18 mouse cellular contexts compared by ENCODE assay signal in the genomic region with DNA sequence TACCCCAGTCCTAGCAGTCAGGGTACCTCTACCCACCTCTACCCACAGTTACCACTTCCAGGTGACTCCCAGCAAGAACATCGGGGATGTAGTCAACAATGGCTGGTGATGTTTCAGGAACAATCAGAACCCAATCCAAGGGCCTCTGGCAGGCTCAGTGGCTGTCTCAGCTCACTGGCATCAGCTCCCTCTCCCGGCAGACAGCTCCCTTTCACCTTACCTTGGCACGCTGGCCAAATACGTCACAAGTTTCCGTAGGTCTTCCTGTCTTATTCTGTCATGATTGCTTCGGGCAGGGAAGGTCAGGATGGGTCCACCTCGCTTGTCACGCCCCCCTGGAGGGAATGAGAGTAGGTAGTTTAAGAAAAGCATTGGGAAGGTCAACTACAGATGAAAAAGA.
DNase-seq lines count a peak whose midpoint lies in the region; ATAC-seq and TF ChIP-seq lines count a peak whose summit lies in the region.
"Had no signal": no experiment of that assay in that cellular context is flagged by ENCODE, and none has a peak within 500 bp of the region (broad histone marks: within the 10 kb centered on the region; RNA-seq: fewer than 3 reads in every experiment).

No protein-coding gene starts in this region.

- H3K4me2 ChIP-seq in kidney, embryonic 16.5 days (replicated peaks; ENCODE audit: low read depth, low read length): no peak overlapping the region
- H3K4me2 ChIP-seq: forebrain, embryonic 13.5 days; heart, embryonic 13.5 days; hindbrain, embryonic 15.5 days had no signal

- H3K36me3 ChIP-seq in heart, embryonic 10.5 days: no peaks in the 10 kb centered on the region; the same call in 1 of the 2 replicates
- H3K36me3 ChIP-seq in kidney, adult 2 months (ENCODE audit: control insufficient read depth, insufficient read depth, low read length): no peaks in the 10 kb centered on the region
- H3K36me3 ChIP-seq in kidney, embryonic 16.5 days (ENCODE audit: insufficient read depth, low read length): no peaks in the 10 kb centered on the region
- H3K36me3 ChIP-seq: heart, embryonic 13.5 days; hindbrain, embryonic 15.5 days had no signal

- H3K4me3 ChIP-seq in heart, embryonic 10.5 days: no peak overlapping the region
- no peak overlapping the region for H3K4me3 ChIP-seq in kidney, adult 2 months (ENCODE audit: insufficient read depth, low read depth, low read length)
- H3K4me3 ChIP-seq in kidney, embryonic 16.5 days (ENCODE audit: low read length): no peak overlapping the region
- H3K4me3 ChIP-seq: embryonic facial prominence, embryonic 10.5 days; forebrain, embryonic 13.5 days; heart, embryonic 13.5 days; hindbrain, embryonic 15.5 days had no signal

- H3K9ac ChIP-seq in kidney, embryonic 16.5 days (replicated peaks; ENCODE audit: low read length): no peak overlapping the region
- H3K9ac ChIP-seq: forebrain, embryonic 13.5 days; forebrain, postnatal 0 days; heart, embryonic 13.5 days; hindbrain, embryonic 15.5 days had no signal

- no peak for TF ChIP-seq POLR2A in kidney, adult 2 months (IDR thresholded peaks at IDR 0.05; ENCODE audit: low read depth, low read length)

- no peaks in the 10 kb centered on the region for H3K9me3 ChIP-seq in heart, embryonic 10.5 days
- H3K9me3 ChIP-seq in kidney, embryonic 16.5 days (ENCODE audit: low read length): no peaks in the 10 kb centered on the region
- H3K9me3 ChIP-seq: embryonic facial prominence, embryonic 10.5 days; forebrain, embryonic 13.5 days; heart, embryonic 13.5 days; hindbrain, embryonic 15.5 days had no signal

- peak; percentile 91 for DNase-seq in heart, adult 11 months
- no peak for DNase-seq in heart, embryonic 10.5 days (ENCODE audit: low spot score)
- peak; percentile 36 for DNase-seq in kidney, adult 2 months
- DNase-seq in R1 (ENCODE audit: low read depth, low spot score): peak; percentile 12
- DNase-seq in kidney, postnatal 25 days: peak; percentile 17 to 58
- DNase-seq in right cerebral cortex, postnatal 36 days (ENCODE audit: low spot score in 2 of 2): no peak
- DNase-seq: adrenal gland, postnatal 25 days; cerebellum, adult 2 months; cerebellum, postnatal 10 days; forebrain, postnatal 0 days; gastrocnemius, postnatal 36 days; heart, adult 18-20 months; heart, postnatal 36 days had no signal

- 87% methylated on average over 8 of the region's 8 CpGs for WGBS in heart, embryonic 10.5 days
- 84% methylated on average over 8 of the region's 8 CpGs for WGBS in kidney, adult 2 months
- 91% methylated on average over 8 of the region's 8 CpGs for WGBS in kidney, embryonic 16.5 days

- no peak for TF ChIP-seq CTCF in kidney, adult 2 months (conservative IDR thresholded peaks at IDR 0.05; ENCODE audit: insufficient read depth, insufficient read length, low read depth, low read length)

- ATAC-seq in kidney, embryonic 16.5 days (ENCODE audit: low FRiP score, low TSS enrichment): no peak
- ATAC-seq: forebrain, embryonic 13.5 days; forebrain, postnatal 0 days had no signal

- H3K27ac ChIP-seq in heart, embryonic 10.5 days: no peak overlapping the region
- H3K27ac ChIP-seq in kidney, adult 2 months (ENCODE audit: insufficient read depth, low read depth, low read length): no peak overlapping the region
- H3K27ac ChIP-seq in kidney, embryonic 16.5 days (ENCODE audit: low read length): no peak overlapping the region
- H3K27ac ChIP-seq: embryonic facial prominence, embryonic 10.5 days; forebrain, embryonic 13.5 days; heart, embryonic 13.5 days; hindbrain, embryonic 15.5 days had no signal

- peaks cover 20% of the 10 kb centered on the region for H3K4me1 ChIP-seq in heart, embryonic 10.5 days
- H3K4me1 ChIP-seq in kidney, adult 2 months (ENCODE audit: control insufficient read depth, insufficient read depth, low read length): no peaks in the 10 kb centered on the region
- H3K4me1 ChIP-seq in kidney, embryonic 16.5 days (ENCODE audit: insufficient read depth, low read length): no peaks in the 10 kb centered on the region

- no peaks in the 10 kb centered on the region for H3K27me3 ChIP-seq in heart, embryonic 10.5 days (ENCODE audit: insufficient read depth, poor library complexity, severe bottlenecking)
- H3K27me3 ChIP-seq in kidney, adult 2 months (replicated peaks; ENCODE audit: control insufficient read depth, insufficient read depth, low read length): no peaks in the 10 kb centered on the region
- H3K27me3 ChIP-seq in kidney, embryonic 16.5 days (ENCODE audit: insufficient read depth, low read length): no peaks in the 10 kb centered on the region
- H3K27me3 ChIP-seq: forebrain, embryonic 13.5 days; heart, embryonic 13.5 days; hindbrain, embryonic 15.5 days had no signal

Comparison
In these comparisons a context has a peak if more than half of its experiments do, and no peak if none do; other contexts are left out.
1. DNase-seq: peak in heart, adult 11 months (single experiment), kidney, adult 2 months (single experiment), R1 (single experiment) and kidney, postnatal 25 days (2 of 2); none in heart, embryonic 10.5 days (single experiment) and right cerebral cortex, postnatal 36 days (0 of 2).